ENCODE assay signal across 11 mouse cellular contexts in genomic region chr16:96761225-96761624, GRCm38 (mm10).
DNase-seq lines count a peak whose midpoint lies in the region; ATAC-seq and TF ChIP-seq lines count a peak whose summit lies in the region.
"Had no signal": no experiment of that assay in that cellular context is flagged by ENCODE, and none has a peak within 500 bp of the region (broad histone marks: within the 10 kb centered on the region; RNA-seq: fewer than 3 reads in every experiment).

No protein-coding gene starts in this region.

- peak; percentile 53 for DNase-seq in MN1 (ENCODE audit: low spot score)
- DNase-seq in brain, embryonic 14.5 days (ENCODE audit: low read depth), result peak; percentile 79
- no peak for DNase-seq in midbrain, embryonic 11.5 days (ENCODE audit: low spot score, missing footprints)
- DNase-seq in spleen, postnatal 14 days (ENCODE audit: low spot score in 2 of 2), result no peak
- DNase-seq in lung, adult 18-20 months, result no peak
- no peak for DNase-seq in T-cell, adult 2 months (ENCODE audit: low spot score)
- DNase-seq: kidney, adult 9 months; layer of hippocampus, postnatal 36 days had no signal

- no peak overlapping the region for H3K4me2 ChIP-seq in midbrain, embryonic 11.5 days

- WGBS in midbrain, embryonic 11.5 days, result 49% methylated on average over 12 of the region's 12 CpGs

- peaks cover 19% of the 10 kb centered on the region for H3K4me1 ChIP-seq in midbrain, embryonic 11.5 days (ENCODE audit: control insufficient read depth, insufficient read depth, low read length)

- no peaks in the 10 kb centered on the region for H3K27me3 ChIP-seq in midbrain, embryonic 11.5 days (ENCODE audit: control insufficient read depth, insufficient read depth, low read length)

- no peaks in the 10 kb centered on the region for H3K9me3 ChIP-seq in midbrain, embryonic 11.5 days (ENCODE audit: control insufficient read depth, low read length)

- H3K36me3 ChIP-seq in midbrain, embryonic 11.5 days (ENCODE audit: control insufficient read depth, insufficient read depth, low read length), result no peaks in the 10 kb centered on the region

- no peak overlapping the region for H3K27ac ChIP-seq in midbrain, embryonic 11.5 days (ENCODE audit: low read depth, low read length)
- H3K27ac ChIP-seq: liver, embryonic 14.5 days had no signal

- TF ChIP-seq POLR2A in brain, embryonic 14.5 days (IDR thresholded peaks at IDR 0.05; ENCODE audit: borderline replicate concordance, extremely low read depth, insufficient read depth, insufficient read length, poor library complexity, severe bottlenecking), result no peak

- peak; percentile 50; the same call in 1 of the 2 replicates for ATAC-seq in granulocyte monocyte progenitor cell, adult 5-6 weeks (replicated peaks; ENCODE audit: poor library complexity, severe bottlenecking)
- ATAC-seq in midbrain, embryonic 11.5 days (ENCODE audit: low FRiP score), result peak; percentile 49; the same call in 1 of the 2 replicates
- no peak for ATAC-seq in erythroid progenitor cell, adult 5-6 weeks (replicated peaks; ENCODE audit: low FRiP score, poor library complexity, severe bottlenecking)

- no peak overlapping the region for H3K4me3 ChIP-seq in midbrain, embryonic 11.5 days (ENCODE audit: low read depth, low read length)

- H3K9ac ChIP-seq in midbrain, embryonic 11.5 days (ENCODE audit: low read length), result no peak overlapping the region
- H3K9ac ChIP-seq: liver, embryonic 14.5 days had no signal

- no peak for TF ChIP-seq CTCF in brain, embryonic 14.5 days (IDR thresholded peaks at IDR 0.05; ENCODE audit: borderline replicate concordance, extremely low read depth, insufficient read depth, insufficient read length)

Comparison
In these comparisons a context has a peak if more than half of its experiments do, and no peak if none do; other contexts are left out.
1. DNase-seq: peak in MN1 (single experiment) and brain, embryonic 14.5 days (single experiment); none in midbrain, embryonic 11.5 days (single experiment), spleen, postnatal 14 days (0 of 2), lung, adult 18-20 months (0 of 2) and T-cell, adult 2 months (single experiment).